Mouse (Mus musculus): Measurements from ENCODE around the gene Nudt9. TPM values are rescaled to one million over a fixed set of nuclear protein-coding genes. Genes with fewer than 3 reads are reported as not detected.

Nudt9 gene
- polyA plus RNA-seq, 1 experiment: 59.8 TPM

Other genes with a start within 250 kb of the Nudt9 start
- 9.3 and 9.8 TPM in 2 replicates for gene Klhl8, start 135.0 kb upstream of the Nudt9 start, polyA plus RNA-seq (2012; rRNA removed)
- gene Hsd17b13, start 68.9 kb upstream of the Nudt9 start, polyA plus RNA-seq (2012; rRNA removed): 0.08 and 0.30 TPM in 2 replicates
- gene Hsd17b11, start 24.4 kb upstream of the Nudt9 start, polyA plus RNA-seq (2012; rRNA removed): 36.0 and 37.0 TPM in 2 replicates
- not detected in 2 replicates for gene Gm17660, start 31.3 kb downstream of the Nudt9 start, polyA plus RNA-seq (2012; rRNA removed)
- gene Sparcl1, start 67.4 kb downstream of the Nudt9 start, polyA plus RNA-seq (2012; rRNA removed): 125 and 148 TPM in 2 replicates
- not detected in 2 replicates for gene Dspp, start 124.4 kb downstream of the Nudt9 start, polyA plus RNA-seq (2012; rRNA removed)
- 0.08 TPM in 1 of 2 replicates, not detected in the other for gene Dmp1, start 156.3 kb downstream of the Nudt9 start, polyA plus RNA-seq (2012; rRNA removed)